Mouse (Mus musculus) c-Kit-positive CD71-positive TER-119-negative erythroid progenitor cells, embryonic 14.5 days (primary cell): ENCODE results near the gene Robo1.

Experiments
- DNase-seq: peaks from one replicate; pipeline ENCODE4 v3.0.0-alpha.2; 2013; ENCODE audit warnings: low read depth

Robo1 gene

DNA sequence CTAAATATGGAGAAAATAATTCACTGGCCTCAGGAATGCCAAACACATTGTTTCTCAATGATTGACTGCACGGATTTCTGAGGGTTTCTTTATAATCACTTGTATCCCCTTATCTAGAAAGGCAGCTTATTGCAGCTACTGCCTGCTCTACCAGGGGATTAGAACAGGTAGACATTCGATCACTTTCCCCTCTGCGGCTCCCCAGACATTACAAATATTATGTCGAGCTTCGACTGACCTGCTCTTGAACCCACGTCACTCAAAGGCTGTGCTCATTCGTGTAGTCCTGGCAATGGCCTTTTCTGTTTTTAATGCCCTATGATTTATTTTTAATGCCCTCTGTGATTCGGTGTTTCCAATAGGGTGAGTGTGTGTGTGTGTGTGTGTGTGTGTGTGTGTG lies 521.4 kb downstream of the Robo1 start:
- DNase-seq: no peak

GRCm38 (mm10) chr16:72830394-72831056 lies 522.4 kb downstream of the Robo1 start:
- DNase-seq: no peak

- DNase-seq: no peak
These were observed 526.2 kb downstream of the Robo1 start for GRCm38 (mm10) chr16:72834266-72834665.

GRCm38 (mm10) chr16:72839031-72839430 lies 530.9 kb downstream of the Robo1 start:
- no peak for DNase-seq

DNA sequence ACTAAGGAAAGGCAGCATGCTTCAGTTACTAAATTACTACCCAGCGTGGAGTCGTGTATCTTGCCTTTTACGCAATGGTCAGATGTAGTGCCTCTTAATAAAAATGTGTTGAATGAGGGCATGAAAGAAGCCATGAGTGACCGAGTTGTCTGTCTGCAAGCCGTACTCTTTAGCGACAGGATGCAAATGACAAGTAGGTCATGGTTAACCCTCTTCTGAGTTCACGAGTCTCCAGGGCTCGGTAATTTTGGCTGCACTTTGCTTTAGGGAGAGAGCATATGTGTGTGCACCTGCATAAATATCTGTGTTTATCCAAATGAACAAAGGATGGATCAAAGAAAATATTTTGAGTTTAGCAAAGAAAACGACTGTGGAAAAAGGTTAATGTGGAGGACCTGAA lies 533.0 kb downstream of the Robo1 start:
- no peak for DNase-seq

DNA sequence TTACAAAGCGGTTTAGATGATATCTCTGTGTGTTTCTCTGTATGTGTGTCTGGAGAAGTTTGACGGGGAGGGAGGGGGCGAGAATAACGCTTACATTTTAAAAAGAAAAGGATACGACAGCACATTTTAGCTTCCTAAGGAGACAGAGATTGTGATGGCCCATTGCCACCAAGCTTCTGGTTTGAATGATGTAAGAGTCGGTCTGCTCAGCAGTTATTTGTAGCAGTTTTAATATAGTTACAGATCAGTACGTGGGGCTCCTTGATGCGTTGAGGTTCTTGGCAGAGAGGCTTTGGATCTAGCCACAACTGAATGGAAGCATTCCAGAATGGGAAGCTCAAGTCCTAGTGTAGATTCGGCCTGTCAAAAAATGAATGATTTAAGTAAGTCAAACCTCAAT lies 546.0 kb downstream of the Robo1 start:
- DNase-seq: no peak

DNA sequence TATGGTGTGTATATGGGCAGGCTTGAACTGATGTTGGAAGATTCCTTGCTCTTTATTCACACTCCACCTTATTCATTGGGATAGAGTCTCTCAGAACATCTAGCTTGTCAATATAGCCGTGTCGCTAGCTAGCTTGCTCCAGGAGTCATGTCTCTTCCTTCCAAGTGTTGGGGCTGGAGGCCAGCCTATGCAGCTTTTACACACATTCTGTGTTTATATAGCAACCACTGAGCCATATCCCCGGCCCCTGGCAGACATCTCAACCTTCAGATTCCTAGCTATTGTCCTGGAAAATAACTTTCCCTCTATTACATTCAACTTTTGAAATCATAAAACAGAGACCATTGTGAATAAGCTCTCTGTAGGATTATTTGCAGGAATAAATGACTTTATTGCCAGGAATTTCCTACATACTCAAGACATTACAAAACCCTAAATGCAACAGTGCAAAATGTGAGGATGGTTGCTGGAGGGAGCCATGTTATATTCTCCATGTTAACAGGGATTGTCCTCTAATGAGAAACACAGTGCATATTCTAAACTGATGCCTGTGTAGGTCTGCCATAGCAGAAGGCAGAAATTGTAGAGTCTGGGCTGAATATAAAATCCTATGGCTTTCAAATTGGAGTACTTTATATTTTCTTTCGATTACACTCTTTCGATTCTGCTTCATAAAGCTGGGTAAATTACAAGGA lies 546.9 kb downstream of the Robo1 start:
- DNase-seq: no peak

DNA sequence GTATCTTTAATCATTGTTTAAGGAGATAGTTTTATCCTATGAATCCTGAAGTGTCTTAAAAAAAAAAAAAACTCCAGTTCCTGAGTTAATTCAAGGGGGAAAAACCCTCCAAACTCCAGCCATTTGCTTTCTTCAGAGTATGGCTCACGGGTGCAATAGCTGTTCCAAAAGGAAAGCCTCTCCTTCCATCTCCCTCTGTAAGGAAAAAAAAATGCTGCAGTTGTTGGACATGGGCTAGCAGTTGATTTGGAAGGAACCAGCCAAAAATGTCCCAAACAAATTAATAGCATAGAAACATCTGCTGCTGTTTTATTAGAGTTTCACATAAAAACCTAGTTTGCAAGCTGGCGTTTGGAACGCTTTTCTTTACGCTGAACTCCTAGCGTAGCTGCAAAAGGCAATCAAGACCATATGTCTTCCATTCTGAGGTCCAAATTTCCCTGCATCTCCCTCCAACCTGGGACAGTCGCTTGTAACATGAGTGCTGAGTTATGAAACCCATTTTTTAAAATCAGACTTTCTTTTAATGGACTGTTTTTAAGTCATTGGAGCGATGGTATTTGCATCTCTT lies 553.7 kb downstream of the Robo1 start:
- DNase-seq: no peak

DNA sequence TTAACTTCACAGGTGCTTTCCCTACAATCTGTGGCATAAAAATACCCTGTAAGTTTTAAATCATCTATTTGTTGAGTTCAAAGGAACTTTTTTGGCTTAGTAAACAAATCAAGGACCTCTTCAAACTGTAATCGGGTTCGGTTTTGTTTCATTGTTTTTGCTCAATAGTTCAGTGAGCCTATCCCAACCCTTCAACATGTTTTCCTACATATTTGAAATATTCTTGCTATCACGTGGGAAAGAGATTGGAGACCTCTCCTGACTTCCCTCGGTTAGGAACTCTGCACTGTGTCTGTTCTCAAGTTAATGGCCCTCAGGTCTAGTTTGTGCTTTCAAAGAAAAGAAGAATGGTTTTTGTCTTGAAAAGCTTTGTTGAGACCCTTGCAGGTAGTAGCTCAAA lies 557.9 kb downstream of the Robo1 start:
- no peak for DNase-seq

GRCm38 (mm10) chr16:72874934-72875732 lies 567.0 kb downstream of the Robo1 start:
- DNase-seq: no peak

- no peak for DNase-seq
These were observed 580.0 kb downstream of the Robo1 start for GRCm38 (mm10) chr16:72888108-72888507.

DNA sequence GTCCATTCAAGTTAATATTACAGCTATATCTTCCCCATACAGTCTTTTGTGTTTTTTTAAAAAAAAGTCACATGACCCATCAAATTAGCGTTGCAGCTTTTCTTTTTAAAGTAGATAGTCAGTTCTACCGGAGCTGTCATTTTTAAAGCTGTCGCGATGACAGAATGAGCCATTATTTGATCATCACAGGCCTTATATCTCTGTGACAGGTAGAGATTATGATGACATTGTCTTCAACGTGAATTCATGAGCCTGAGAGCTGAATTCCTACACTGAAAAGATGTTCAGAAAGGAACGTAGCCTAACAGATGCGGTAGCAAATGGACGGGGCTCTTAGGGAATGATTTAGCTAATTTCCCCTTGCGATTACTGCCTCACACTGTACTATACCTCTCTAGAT lies 581.3 kb downstream of the Robo1 start:
- no peak for DNase-seq

GRCm38 (mm10) chr16:72897125-72897524 lies 589.0 kb downstream of the Robo1 start:
- no peak for DNase-seq

DNA sequence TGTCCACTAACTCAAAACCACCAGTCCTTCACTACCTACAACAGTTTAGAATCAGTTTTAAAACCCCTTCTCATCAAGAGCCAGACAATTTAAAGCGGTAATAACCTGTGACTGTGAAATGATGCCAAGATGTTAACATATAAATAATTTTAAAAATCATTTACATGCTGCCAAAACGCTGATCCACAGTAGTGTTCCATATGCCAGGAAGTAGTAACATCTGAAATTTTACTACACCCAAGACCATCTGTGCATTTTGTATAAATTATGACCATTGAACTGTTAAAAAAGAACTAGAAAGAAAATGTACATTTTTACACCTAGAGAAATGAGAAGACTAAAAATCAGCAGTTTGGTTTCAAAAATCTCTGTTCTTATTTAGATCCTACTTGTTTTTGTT lies 600.8 kb downstream of the Robo1 start:
- no peak for DNase-seq

- no peak for DNase-seq
These were observed 605.0 kb downstream of the Robo1 start for GRCm38 (mm10) chr16:72913134-72913533.

- no peak for DNase-seq
These were observed 606.0 kb downstream of the Robo1 start for GRCm38 (mm10) chr16:72914068-72914630.

GRCm38 (mm10) chr16:72920013-72920412 lies 611.9 kb downstream of the Robo1 start:
- DNase-seq: no peak

GRCm38 (mm10) chr16:72924423-72925224 lies 616.5 kb downstream of the Robo1 start:
- no peak for DNase-seq

- no peak for DNase-seq
These were observed 620.5 kb downstream of the Robo1 start for GRCm38 (mm10) chr16:72928525-72929122.

GRCm38 (mm10) chr16:72930871-72931270 lies 622.8 kb downstream of the Robo1 start:
- no peak for DNase-seq

DNA sequence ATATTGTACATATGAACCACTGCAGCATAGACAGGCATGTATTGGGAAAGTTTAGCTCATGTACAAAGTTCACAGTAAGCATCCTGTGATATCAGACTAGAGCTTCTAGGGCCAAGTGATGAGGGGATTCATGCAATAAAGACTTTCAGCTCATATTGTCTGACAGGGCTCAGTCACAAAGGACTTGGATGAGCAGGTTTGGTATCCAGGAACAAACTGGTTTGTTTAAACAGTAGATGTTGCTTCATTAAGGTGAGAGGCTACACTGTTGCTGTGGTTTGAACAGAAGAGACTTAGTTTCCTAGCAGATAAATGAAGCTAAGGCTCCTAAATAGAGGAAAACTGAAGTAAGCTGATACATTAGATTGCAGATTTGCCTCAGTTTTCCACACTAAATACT lies 626.8 kb downstream of the Robo1 start:
- DNase-seq: no peak
